Mouse (Mus musculus) NIH3T3 (cell line): ENCODE measurements around the gene Fam129c.

Experiments used
- DNase-seq: peaks from one replicate; pipeline ENCODE4 v3.0.0-alpha.2; 2012; ENCODE audit warnings: low read depth

Gene Fam129c

DNA sequence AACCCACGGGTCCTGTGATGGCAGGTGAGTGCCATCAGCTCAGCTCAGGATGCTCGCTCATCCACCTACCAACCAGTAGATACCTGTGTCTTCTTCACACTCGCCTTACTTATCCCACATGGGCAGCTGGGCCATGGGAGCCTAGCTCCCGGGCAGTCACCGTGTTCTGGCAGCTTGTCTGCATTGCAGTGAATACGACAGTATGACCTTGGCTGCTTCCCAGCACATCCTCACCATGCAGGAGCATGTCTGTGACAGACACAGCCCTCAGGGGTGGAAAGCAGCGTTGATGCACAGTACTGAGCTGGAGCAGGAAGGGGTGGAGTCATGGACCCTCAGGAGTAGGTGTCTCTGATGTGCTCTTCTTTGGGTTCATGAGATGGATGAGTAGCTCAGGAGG lies 23.0 kb upstream of the Fam129c start:
- no peak for DNase-seq

DNA sequence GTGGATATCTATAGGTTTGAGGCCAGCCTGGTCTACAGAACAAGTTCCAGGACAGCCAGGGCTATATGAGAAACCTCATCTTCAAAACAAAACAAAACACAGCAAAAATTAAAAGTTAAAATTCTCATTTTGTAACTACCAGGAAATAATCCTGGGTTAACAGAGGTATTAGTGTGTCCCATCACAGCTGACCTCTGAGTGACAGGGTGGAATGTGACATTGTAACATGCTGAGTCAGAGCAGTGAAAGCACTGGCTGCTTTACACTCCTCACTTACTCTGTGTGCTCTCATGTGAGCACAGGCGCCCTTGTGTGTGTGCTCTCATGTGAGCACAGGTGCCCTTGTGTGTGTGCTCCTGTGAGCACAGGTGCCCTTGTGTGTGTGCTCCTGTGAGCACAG lies 22.4 kb upstream of the Fam129c start:
- DNase-seq = no peak

DNA sequence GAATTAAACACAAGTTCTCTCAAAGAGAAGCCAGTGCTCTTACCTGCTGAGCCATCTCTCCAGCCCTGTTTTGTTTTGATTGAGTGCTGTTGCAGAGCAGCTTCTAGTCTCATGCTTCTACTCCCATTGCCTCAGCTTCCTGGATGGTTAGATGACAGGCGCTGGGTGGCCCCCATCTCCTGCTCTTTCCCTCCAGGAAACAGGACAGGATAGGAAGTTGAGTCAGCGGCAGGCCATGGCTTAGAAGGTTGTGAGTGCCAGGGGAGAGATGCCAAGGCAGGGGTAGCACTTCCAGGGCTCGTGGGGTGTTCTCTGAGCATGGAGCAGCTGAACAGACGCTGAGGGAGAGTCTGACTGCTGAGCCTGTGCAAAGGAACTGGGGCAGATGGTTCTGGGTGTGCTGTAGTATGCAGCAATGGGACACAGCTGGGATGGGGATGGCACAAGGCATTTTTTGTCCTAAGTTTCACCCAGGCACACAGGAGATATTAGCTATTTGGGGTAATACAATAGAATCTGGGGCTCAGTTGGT lies 19.5 kb upstream of the Fam129c start:
- DNase-seq = no peak

DNA sequence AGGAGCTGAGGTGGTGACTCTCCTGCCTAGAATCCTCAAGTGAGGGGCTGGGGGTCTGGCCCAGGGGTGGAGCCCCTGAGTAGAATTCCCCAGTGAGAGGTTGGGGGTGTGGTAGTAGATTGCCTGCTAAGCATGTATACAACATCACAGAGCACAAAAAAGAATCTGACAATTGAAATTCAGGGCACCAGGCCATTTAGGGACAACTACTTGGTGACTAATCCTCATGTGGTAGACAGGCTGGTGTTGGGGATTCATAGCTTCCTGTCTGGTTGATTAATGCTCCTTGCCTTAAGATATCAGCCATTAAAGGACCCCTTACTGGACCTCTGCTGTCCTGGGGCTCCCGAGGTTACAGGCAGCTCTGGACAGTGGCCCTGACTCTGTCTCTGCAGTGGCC lies 18.4 kb upstream of the Fam129c start:
- peak; percentile 45 for DNase-seq

- DNase-seq = no peak
Observed at GRCm38 (mm10) chr8:71579476-71579875, 18.0 kb upstream of the Fam129c start.

GRCm38 (mm10) chr8:71580201-71580600 lies 17.2 kb upstream of the Fam129c start:
- DNase-seq = peak; percentile 83

DNA sequence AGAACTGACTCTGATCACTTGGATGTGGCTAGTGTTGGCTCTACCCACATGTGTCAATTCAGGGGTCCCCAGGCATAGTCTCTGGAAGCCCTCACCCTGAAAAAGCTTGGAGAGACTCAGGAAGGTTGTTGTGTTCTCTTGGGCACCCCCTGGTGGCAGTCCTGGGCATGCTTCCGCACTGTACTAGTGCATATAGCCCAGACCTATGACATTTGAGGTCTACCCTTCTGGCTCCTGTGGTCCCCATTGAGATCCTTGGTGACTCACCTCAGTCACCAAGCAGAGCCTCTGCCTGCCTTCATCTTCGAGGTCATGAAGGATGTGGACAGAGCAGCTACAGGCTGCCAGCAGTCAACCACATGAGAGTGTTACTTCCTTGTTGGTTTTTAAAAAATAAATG lies 10.6 kb upstream of the Fam129c start:
- peak; percentile 41 for DNase-seq

DNA sequence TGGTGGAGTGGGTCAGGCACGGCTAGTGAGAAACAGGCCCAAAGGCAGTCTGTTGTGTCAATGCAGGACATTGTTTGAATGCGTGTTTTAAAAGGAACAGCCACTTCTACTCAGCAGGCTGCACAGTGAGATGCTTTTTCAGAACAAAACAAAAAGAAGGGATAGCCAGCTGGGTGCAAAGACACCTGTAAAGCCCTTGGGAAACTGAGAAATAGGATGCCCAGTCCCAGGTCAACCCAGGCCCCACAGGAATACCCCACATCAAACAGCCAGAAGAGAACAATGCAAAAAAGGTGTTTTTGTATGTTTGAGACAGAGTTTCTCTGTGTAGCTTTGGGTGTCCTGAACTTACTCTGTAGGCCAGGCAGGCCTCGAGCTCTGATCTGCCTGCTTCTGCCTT lies 8.7 kb upstream of the Fam129c start:
- DNase-seq = no peak

DNA sequence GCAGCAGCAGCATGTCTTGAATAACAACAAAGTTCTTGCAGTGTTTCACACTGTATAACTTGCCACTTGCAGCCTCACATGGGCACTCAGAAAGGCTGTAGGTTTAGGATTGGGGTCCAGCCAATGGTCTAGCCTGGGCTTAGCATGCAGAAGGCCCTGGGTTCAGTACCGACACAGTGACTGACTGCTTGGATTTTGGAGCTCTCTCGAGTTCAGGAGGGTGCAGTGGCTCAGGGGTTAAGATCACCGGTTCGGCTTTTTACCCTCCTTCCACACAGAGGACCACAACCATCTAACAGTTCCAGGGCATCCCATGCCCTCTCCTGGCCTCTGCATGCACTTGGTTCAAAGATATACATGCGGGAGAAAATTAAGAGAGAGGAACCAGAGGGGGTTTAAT lies 6.4 kb upstream of the Fam129c start:
- DNase-seq = no peak

GRCm38 (mm10) chr8:71591471-71592373 lies 5.7 kb upstream of the Fam129c start, which contains the start of gene Pgls:
Gene Pgls, plus strand, starts transcription at chr8:71592176.
- peak; percentile 98 for DNase-seq

- peak; percentile 81 for DNase-seq
Observed at GRCm38 (mm10) chr8:71592374-71593170, 4.9 kb upstream of the Fam129c start.

- DNase-seq = no peak
Observed at GRCm38 (mm10) chr8:71593556-71594323, 3.7 kb upstream of the Fam129c start.

GRCm38 (mm10) chr8:71594324-71594722 lies 3.1 kb upstream of the Fam129c start:
- DNase-seq = no peak

DNA sequence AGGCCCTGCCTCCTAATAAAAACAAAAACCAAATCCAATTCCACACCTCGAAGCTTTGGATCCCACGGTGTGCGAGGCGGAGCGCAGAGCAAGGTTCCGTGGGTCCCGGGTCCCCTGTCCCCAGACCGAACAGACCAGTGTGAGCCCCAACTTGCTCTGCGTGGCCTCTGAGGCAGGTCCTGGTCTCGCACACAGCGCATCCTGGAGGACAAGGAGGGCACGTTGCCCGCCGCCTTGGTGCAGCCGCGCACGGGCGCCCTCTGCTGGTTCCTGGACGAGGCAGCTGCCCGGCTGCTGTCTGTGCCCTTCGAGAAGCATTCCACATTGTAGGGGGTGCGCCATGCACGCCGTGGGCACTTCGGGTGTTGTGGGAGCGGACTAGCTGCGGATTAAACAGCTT lies 1.6 kb upstream of the Fam129c start:
- DNase-seq = peak; percentile 91

DNA sequence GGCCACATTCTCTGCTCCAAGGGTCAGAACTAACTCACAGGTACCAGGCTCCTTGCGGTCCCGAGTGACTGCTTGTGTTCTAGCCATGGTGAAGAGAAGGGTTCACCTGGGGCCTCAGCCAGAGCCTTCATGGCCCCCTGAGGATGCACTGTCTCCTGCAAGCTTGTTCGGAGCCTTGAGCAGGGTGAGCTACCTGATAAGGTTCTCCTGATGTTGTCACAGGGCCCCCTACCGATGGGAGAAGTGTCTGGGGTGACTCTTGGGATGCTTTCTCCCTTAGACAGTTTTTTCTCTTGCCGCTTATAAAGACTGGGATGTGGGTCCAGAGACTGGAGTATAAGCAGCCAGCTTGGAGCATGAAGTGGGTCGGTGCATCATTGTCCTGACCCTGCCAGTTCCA lies 1.1 kb upstream of the Fam129c start:
- no peak for DNase-seq

- DNase-seq = no peak
Observed at GRCm38 (mm10) chr8:71596798-71597197, 650 bp upstream of the Fam129c start.

- no peak for DNase-seq
Observed at GRCm38 (mm10) chr8:71598375-71598774, 927 bp downstream of the Fam129c start.

DNA sequence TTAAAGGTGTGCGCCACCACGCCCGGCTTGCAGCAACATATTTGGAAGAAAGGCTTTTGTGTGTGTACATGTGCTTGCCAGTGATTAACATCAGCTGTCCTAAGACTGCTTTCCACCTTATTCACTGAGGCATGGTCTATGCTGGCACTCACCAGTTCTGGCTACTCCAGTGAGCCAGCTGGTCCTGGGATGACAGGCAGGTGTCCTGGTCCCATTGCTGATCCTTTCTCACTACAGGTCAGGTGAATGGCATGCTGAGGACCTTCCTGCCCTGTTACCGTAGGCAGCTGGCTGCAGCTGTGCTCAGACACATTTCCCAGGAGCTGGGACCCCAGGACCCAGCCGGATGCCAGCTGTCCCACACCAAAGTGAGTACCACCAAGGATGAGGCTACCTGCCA lies 1.4 kb downstream of the Fam129c start:
- DNase-seq = no peak

DNA sequence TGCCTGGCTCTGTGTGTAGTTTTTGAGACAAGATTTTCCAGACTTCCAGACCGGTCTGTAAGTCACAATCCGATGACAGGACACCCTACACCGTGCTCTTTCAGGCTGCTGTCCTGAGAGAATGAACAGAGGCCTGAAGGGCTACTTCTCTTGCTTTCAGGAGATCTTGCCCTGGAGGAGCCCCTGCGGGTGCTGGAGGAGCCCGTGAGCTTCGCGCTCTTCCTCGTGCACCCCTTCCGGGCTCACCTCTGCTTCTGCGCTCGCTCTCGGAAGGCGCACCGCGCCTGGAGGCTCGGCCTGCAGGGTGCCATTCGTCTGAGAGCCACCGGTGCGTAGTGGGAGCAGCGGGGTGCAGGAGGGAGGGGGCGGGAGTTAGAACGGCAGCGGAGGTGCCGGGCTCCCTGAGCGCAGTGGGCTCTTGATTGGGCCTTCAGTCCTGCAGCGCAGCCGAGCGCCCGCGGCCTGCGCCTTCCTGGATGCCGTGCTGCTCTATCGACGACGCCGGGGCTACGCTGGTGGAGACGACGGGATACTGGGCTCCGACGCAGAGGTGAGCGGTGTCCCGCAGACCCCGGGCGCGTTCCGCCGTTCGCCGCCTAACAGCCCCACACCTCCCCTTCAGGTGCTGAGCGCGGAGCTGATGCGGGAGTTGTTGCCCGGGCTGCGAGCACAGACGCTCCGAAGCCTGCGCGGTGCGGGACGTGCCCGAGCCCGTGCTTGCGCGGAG lies 4.7 kb downstream of the Fam129c start:
- DNase-seq = no peak

GRCm38 (mm10) chr8:71602666-71603334 lies 5.4 kb downstream of the Fam129c start:
- no peak for DNase-seq

- no peak for DNase-seq
Observed at GRCm38 (mm10) chr8:71604021-71604420, 6.6 kb downstream of the Fam129c start.
